Mouse (Mus musculus) gastrocnemius, postnatal 25 days (tissue): ENCODE measurements around the gene Tgfbr2. TPM values are rescaled to one million over a fixed set of nuclear protein-coding genes. Genes with fewer than 3 reads are reported as not detected.
"Not testable (repeated sequence)": the region's sequence is repeated elsewhere in the genome, so short reads cannot be mapped to it uniquely, and the experiment has no call there.

Source experiments
- DNase-seq: peaks from one replicate; pipeline ENCODE4 v3.0.0; 2022
- total RNA-seq, 2 experiments: library from RNA; stranded (reverse); gene quantifications; 1 replicate in 1 of 2; 2 replicates in 1 of 2; pipeline ENCODE4 v1.2.3; 2021

Gene Tgfbr2
- total RNA-seq, 2 experiments from 2014 or later = 18.8 to 20.3 TPM

DNA sequence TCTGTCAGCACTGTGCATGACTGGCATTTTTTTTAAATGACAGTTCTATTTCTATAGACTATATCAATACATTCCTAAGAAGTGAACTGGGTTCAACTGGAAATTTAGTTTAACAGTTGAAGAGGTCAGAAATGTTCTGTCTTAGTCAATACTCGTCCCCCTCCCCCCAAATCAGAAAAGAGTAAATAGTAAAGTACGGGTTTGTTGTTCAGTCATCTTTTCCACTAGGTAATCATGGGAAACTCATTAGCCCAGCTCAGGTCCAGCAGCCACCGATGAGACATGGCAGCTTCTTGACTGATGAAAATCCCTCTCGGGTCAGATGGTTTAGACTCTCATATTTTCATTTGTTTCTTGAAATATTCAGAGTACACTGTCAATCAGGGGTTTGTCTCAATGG is 99.0 kb downstream of the Tgfbr2 start:
- no peak for DNase-seq

DNA sequence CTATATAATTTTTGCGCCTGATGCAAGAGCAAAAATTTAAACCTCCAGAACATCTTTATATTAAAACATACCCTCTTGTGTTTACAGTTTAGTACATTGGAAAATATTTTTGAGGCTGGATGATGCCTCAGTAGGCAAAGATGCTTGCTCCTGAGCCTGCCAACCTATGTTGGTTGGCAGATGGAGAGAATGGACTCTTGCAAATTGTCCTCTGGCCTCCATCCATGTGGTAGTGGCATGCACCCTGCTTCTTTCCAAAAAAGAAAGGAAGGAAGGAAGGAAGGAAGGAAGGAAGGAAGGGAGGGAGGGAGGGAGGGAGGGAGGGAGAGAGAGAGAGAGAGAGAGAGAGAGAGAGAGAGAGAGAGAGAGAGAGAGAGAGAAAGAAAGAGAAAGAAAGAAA is 103.6 kb downstream of the Tgfbr2 start:
- DNase-seq = not testable (repeated sequence)

DNA sequence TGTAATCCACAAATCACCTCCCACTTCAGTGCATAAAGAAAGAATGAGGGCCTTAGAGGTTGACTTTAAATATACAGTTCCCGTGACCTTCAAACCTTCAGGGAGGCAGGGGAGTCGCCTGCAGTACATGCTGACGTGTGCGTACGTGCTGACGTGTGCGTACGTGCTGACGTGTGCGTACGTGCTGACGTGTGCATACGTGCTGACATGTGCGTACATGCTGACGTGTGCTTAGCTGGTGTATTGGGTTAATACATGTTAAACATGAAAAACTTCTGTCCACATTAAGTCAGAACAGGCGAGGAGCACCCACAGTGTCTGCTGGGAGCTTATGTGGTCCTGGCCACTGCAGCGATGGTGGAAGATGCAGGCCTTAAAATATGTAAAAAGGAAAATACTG is 110.4 kb downstream of the Tgfbr2 start:
- no peak for DNase-seq

DNA sequence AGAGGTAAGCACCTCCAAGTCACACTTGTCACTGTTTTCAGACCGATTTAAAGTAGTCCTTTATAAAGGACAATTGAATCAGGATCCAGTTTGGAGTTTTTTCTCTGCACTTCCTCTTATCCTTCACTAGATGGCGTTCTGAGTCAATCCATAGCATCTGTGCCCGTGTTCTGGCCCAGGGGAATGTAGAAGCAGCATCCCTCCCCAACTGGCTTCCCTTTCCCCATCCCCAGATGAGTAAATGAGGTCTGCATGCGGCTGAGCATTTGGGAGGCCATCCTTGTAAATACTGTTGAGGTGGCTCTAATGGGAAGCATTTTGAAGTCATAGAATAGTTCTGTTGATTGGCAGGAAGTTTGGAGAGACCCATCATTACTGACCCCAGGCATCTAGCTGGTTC is 114.5 kb downstream of the Tgfbr2 start:
- no peak for DNase-seq

DNA sequence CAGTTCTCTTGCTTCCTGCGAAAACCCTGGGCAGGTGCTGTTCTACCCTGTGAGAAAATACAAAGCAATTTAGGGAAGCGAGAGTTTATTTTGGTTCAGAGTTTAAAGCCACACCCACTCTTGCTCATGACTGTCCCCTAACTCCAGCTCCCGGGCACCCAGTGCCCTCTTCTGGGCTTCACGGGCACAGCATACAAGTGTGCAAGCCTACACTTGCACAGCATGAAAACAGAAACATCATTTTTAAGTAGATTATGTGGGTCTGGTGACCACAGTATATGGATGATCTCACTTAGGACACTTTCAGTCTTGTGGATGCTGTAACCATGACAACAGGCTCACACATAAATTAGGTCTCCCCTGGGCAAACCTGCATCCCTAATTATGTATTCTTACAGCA is 116.0 kb downstream of the Tgfbr2 start:
- DNase-seq = no peak

DNA sequence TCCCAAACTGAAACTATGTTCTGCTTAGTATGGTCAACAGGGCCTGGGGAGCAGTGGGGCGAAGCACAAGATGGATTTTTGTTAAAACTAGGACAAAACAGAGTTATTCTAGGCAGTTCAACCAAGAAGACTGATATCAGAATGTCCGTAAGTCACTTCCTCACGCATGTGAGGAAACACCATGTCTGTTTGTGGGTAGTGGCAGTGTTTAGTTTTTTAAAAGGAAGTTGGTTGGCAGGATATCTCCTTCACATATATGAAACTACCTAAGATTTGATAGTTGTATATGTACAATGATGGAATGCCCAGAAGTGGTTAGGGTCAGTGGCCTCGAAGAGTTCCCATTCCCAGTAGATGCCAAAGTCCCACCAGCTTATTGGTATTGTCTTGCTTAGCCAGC is 116.7 kb downstream of the Tgfbr2 start:
- no peak for DNase-seq

DNA sequence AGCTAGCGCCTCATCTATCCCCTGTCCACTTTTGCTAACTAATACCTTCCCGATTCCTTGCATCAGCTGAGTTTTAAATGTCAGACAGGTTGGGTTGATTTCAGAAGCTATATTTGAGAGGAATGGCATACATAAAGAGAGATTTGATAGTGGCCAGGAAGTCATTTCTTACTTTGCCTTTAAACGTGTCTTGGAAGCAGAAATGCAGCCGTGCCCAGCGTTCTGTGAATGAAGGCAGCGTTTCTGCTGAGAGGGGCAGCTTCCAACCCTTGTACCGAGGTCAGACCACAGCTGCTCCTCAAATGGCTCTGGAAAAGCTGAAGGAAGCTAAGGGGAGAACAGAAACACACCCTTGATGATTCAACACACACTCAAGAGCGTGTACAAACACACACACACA is 121.2 kb downstream of the Tgfbr2 start:
- DNase-seq = no peak

DNA sequence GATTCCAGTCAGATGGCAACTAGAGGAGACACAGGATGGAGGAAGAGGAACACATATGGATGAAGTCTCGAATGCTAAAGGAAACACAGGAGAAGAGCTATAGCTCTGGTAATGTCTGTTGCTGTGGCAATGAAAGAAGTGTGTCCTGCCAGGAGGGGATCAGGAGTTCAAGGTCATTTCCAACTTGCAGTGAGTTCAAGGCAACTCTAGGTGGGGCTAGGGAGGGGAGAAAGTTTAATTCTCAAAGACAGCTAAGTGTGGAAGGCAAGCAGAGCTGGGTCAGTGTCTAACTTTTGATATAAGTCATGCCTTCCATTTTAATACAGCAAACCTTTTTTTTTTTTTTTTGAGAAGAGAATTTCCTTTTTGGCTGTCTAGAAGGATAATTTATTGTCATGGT is 125.2 kb downstream of the Tgfbr2 start:
- DNase-seq = no peak

DNA sequence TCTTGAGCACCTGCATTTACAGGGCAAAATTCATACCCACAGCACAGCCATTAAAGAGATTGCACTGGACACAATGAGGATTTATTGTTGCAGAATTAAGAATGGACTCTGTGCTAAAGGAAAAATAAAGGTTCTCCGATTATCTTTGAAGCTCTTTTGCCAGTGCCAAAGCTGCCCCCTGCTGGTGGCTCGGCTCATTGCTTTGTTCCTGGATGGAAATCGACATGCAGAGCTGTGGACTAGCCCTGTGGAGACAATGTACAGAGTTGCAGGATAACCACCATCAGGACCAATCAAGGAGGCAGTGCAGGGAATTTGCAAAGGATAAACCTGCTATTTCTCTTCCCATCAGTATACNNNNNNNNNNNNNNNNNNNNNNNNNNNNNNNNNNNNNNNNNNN is 133.4 kb downstream of the Tgfbr2 start:
- peak; percentile 32 for DNase-seq

DNA sequence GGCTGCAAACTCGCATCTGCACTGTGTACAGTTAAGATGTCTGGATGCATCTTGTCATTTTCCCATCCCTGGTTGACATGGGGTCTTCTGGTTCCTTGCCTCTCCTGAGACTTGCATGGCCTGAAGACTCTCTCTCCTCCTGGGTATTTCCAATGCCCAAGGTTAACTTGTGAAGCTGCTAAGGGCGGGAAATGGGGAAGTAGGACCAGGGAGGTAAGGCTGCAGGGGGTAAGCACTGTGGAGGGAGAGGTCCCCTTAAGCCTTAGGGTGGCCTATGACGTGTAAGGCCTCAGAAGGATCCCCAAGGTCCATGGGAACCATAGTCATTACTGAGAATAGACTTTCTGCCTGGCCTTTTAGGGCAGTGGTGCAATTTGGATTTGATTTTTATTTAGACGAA is 133.8 kb downstream of the Tgfbr2 start:
- DNase-seq = no peak

DNA sequence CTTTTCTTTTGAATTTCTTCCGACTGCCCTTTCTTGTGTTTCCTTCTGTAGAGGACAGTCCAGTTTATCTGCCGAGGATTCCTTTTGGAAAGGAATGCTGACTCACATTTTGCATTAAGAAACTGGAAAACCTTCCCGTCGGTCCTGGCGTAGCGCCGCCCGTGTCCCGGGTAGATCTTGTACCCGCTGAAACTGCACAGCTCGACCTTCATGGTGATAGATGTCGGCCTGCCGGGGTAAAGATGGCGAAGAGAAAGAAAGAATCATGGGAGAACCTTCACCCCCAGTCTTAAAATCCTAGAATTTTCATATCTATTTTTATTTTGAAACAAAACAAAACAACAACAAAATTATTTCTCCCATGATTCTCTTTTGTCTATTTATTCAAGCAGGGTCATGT is 134.3 kb downstream of the Tgfbr2 start:
- not testable (repeated sequence) for DNase-seq

DNA sequence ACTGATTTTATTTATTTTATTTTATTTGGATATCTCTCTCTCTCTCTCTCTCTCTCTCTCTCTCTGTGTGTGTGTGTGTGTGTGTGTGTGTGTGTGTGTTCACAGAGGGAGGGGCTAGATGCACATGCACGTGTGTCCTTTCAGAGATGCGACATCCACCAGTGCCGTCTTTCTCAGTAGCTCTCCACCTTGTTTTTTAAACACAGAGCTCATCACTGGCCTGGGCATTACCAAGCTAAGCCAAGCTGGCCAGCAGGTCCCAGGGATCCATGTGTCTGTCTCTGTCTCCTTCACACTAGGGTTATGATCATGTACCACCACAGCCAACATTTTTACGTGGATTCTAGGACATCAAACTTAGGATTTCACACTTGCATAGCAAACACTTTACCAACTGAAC is 135.2 kb downstream of the Tgfbr2 start:
- DNase-seq = no peak

DNA sequence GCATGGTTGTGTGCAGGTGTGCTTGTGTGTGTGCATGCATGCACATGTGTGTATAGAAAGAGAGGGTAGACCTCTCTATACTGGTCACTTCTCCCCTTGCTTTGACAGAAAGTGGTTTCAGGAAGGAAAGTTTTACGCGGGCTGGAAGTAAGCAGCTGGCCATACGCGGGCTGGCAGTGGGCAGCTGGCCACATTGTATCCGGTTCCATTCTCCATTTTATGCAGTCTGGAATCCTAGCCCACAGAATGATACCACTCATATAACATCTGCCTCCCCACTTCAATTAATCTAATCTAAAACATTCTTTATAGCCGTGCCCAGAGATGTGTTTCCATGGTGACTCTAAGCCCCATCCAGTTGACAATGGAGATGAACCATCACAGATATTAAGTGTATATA is 136.9 kb downstream of the Tgfbr2 start:
- DNase-seq = no peak
